Mouse (Mus musculus) urinary bladder, adult 18-20 months (tissue): ENCODE results near the gene Misp.

Source experiments
- DNase-seq, 2 experiments: peaks; one replicate each; pipeline ENCODE4 v3.0.0; 2022; ENCODE audit warnings: low spot score in 2 of 2, mixed read lengths in 2 of 2

Gene Misp

GRCm38 (mm10) chr10:79794491-79794931 lies 26.3 kb upstream of the Misp start:
- DNase-seq: peak; percentile 48 to 80

- no peak for DNase-seq
Observed at GRCm38 (mm10) chr10:79795905-79796304, 24.9 kb upstream of the Misp start.

- DNase-seq: no peak
Observed at GRCm38 (mm10) chr10:79797326-79797725, 23.5 kb upstream of the Misp start.

DNA sequence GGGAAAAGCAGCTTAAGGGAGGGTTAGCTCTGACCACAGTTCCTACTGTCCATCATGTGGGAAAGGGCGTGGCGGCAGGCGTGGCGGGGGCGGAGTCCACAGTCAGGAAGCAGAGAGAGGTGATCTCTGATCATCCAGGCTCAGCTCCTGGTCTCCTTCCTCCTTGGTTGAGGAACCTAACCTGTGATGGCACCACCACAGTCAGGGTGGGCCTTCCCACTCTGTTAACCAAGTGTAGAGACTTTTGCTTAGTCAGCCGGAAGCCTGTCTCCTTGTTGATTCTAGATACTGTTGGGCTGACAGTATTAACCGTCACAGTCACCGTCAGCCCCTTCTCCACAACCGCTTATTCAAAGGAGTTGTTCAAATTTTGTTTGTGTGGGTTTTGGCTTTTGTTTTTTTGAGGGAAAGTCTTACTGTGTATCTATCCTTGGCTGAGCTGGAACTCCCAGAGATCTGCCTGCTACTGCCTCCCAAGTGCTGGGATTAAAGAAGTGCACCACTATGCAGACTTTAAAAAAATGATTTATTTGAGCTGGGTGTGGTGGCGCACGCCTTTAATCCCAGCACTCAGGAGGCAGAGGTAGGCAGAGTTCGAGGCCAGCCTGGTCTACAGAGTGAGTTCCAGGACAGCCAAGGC lies 22.4 kb upstream of the Misp start:
- DNase-seq: no peak

GRCm38 (mm10) chr10:79800508-79800907 lies 20.3 kb upstream of the Misp start:
- DNase-seq: no peak

DNA sequence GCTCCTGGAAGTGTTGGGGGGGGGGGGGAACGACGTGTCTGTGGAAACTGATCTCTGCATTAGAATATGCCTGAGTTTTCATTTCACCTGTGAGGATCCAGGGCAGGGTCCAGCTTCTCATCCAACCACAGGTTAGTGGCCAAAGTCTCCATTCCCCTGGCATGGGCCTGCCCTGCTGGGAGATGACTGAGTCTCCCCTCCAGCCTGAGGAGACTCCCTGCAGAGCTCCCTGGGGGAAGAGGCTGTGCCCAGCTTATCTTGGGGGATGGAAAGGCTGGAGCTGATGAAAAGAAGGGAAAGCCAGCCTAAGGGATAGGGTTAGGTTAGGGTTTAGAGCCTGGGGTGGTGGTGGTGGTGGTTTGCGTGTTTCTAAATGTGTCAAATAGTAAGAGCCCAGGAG lies 19.0 kb upstream of the Misp start:
- no peak for DNase-seq

- DNase-seq: peak in 1 of 2 experiments; percentile 72
Observed at GRCm38 (mm10) chr10:79802331-79802971, 18.3 kb upstream of the Misp start.

DNA sequence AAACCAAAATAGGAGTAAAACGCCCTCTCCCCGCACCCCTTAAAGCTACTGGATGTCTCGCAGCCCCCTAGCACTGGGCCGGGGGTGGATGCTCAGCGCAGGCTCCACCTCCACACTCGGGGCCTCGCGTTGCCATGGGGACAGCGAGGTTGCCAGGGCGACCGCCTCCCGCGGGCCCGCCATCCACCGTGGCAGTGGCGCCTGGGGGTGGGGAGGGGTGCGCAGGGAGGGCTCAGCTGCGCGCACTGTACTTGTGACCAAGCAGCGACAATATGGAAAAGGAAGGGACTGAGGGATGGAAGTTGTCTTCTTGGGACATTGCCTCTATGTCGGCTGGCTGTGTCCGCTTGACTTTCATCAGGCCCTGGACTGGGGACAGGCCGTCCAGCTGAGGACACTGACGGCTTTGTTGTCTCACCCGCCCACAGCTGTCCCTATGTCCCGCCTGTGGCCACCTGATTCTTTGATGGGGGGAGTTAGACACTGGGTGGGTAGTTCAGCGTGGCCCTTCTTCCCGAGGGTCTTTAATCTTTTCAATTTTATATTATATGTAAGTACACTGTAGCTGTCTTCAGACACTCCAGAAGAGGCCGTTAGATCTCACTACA lies 17.0 kb upstream of the Misp start:
- DNase-seq: no peak

- DNase-seq: no peak
Observed at GRCm38 (mm10) chr10:79805636-79806035, 15.2 kb upstream of the Misp start.

GRCm38 (mm10) chr10:79806331-79806730 lies 14.5 kb upstream of the Misp start:
- no peak for DNase-seq

GRCm38 (mm10) chr10:79806972-79807371 lies 13.8 kb upstream of the Misp start:
- DNase-seq: no peak

DNA sequence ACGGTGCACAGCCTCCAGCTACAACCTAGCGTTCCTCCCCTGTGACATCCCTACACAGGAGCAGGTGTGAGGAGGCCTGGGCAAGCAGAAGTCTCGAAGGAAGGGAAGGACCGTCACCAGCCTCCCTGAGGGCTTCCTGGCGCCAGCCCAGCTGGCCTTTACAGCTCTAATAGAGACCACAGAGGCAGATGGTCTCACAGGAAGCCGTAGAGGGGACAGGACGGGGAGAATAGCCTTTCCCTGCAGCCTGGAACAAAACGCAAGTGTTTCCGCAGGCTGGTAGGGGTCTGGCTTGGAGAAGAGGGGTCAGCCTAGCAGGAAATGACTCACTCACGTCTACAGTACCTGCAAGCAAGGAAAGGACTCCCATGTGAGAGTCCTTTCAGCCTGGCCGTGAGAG lies 13.0 kb upstream of the Misp start:
- DNase-seq: no peak

- no peak for DNase-seq
Observed at GRCm38 (mm10) chr10:79808728-79809127, 12.1 kb upstream of the Misp start.

DNA sequence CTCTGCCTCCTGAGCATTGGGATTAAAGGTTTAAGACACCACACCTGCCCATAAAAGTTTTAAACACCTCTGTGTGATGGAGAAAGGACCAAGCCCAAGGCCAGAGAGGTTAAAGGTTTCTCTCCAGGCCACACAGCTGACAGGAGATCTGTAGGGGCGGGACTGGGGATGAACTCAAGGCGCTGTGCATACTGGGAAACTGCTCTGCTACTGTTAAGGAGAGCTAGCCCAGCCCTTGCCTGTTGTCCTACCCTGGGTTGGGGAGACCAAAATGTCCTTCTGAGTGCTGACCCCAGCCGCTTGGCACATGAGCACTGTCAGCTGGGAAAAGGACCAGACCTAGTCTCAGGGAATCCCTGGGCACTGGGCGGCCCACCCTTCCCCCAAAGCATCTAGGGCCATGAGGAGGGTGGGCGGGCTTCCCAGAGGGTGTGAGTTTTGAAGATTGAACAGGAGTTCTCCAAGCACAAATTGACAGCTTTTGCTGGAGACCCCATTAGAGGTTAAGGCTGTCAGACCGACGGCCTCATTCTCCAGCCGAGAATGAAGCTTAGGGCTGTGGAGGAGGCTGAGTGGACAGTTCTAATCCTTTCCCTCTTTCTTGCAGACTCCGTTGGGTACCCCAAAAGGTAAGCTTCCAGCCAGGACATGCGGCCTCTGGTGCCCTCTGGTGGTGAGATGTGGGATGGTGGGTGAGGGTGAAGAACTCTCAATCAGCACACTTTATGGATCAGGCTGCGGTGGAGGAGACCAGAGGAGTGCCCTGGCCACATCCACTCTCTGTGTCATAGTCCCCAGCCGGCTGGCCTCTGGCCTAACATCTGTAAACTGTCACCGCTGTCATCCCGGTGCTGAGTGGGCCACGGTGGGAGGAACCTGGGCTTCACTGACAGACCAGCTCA lies 8.8 kb upstream of the Misp start:
- peak; percentile 71 to 84 for DNase-seq

- no peak for DNase-seq
Observed at GRCm38 (mm10) chr10:79814271-79814842, 6.4 kb upstream of the Misp start.

DNA sequence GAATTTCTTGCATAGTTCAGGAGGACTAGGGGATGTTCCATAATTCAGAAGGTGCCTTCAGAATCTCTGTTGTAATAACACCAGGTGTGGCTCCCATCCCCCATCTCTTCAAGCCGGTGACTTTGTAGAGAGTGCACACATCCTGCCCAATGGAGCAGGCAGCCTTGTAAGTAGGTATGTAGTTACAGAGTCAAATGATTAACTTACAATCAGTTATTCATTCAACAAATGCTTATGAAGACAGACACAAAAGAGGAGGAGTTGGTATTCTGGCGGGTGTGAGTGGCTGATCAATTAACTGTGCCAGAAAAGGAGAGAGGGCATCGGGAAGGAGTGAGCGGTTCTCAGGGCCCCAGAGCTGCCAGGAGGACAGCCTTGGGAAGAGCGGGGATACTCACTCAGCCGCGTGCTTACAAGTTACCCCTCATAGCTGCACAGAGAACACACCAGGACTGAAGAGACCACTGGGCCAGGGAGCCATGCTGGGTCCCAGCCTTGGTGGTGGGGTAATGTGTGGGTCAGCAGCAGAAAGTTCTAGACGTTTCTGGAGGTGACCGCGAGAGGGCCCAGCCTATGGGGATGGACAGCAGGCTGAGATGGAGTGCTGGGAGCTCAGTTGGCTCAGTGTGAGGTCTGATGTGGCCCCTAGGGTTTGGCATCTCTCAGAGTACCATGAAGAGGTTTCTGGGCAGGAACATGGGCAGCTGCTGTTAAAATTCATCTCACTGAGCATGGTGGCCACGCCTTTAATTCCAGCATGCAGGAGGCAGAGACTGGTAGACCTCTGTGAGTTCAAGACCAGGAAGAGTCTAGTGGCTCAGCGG lies 4.9 kb upstream of the Misp start:
- no peak for DNase-seq

- no peak for DNase-seq
Observed at GRCm38 (mm10) chr10:79817111-79817510, 3.7 kb upstream of the Misp start.

DNA sequence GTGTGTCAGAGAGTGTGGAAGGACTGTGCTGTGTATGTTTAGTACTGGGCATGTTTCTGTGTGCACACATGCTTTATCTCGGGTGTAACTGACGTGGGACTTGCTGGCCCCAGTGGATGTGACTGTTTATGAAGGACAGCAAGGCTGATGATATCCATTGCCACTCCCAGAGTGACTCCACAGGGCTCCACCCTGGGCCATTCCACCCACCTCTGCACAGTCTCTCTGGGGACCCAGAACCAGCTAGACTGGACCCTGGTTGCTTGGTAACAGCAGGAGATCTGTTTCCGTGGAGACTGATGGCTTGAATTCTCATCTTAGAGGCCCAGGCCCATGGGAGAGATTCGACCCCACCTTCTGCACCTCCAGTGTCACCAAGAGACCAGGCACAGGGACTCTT lies 2.6 kb upstream of the Misp start:
- DNase-seq: no peak

DNA sequence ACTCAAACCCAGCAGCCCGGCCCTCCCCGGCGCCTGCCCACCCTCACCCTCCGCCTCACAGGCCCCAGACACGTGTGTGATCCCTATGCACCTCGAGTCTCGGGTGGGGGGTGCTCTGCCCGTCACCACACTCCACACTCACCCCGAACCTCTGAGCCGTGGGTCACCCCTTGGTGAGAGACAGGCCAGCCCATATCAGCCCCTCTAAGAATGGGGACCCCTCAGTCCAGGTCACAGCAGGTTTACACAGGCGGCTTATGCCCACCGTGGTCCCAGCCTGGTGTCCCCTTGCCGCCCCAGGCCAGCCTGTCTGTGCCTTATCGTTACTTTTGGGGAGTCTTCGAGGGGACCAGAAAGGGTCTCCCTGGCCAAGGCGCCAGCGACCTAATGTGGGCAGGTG lies 1.2 kb upstream of the Misp start:
- DNase-seq: no peak

- DNase-seq: no peak
Observed at GRCm38 (mm10) chr10:79820277-79820676, 512 bp upstream of the Misp start.

- no peak for DNase-seq
Observed at GRCm38 (mm10) chr10:79821731-79822130, 942 bp downstream of the Misp start.
